Mouse (Mus musculus) right cerebral cortex, adult 2 months (tissue): ENCODE data around the gene Mei1.
A peak's percentile ranks its signal among the peaks of the same experiment; 100 is the strongest.
"Not testable (repeated sequence)": the region's sequence is repeated elsewhere in the genome, so short reads cannot be mapped to it uniquely, and the experiment has no call there.

ENCODE experiments used
- DNase-seq, 2 experiments: peaks; one replicate each; pipeline ENCODE4 v3.0.0; 2021 to 2022; ENCODE audit warnings: low spot score in 2 of 2

The Mei1 gene

GRCm38 (mm10) chr15:82085606-82086005, 15.8 kb downstream of the Mei1 start:
- peak; percentile 52 to 59 for DNase-seq

DNA sequence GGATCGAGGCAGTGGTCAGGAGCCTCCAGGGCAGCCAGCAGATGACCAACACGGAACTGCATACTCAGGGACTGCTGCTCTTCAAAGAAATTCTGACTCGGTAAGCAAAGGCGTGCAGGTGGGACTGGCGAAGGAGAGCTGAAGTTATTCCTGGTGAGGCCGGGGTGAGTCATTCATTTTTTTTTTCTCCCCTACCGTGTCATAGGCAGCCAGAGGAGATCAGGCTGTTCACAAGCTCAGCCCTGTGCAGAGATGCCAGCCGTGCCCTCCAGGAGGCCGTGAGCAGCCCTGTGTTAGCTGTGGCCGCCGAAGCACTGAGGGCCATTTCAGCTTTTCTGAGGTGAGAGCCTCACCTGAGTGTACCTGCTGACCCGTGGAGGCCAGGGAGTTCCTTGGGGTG, 16.3 kb downstream of the Mei1 start:
- DNase-seq: peak; percentile 45 to 50

DNA sequence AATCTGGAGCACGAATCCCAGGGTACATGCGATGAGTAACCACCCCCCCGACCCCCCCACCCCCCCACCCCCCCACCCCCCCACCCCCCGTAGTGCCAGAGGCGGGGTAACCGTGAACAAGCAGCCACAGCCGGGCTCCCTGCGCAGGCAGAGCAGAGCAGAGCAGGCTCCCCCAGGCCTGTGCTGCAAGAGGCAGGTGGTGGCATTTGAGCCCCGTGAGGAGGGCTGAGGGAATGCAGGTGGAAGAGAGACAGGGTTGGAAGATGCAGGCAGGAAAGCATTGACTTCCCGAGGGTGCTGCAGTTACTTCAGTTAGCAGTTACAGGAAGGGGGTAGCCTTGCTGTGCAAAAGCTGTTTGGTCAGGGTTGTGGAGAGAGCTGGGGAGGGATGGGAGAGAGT, 17.5 kb downstream of the Mei1 start:
- DNase-seq: no peak

DNA sequence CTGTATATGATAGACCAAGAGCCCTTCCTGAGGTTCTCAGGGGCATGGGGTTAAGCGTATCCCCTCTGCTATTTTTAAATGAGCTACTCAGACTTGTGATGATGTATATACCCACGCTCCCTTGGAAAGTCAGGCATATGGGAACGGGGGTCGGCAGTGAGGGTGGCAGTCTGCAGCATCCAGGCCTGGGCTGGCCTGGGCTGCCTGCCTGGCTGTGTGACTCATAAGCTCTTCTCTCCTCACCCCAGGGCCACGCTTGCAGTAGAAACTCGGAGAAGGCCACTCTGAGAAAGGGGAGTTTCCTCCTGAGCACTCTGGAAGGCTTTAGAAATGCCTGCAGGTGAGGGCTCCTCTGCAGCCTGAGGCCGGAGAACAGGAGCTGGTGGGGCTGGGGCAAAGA, 21.3 kb downstream of the Mei1 start:
- DNase-seq: no peak

GRCm38 (mm10) chr15:82106953-82107555, 37.3 kb downstream of the Mei1 start:
- peak; percentile 50 to 63 for DNase-seq

DNA sequence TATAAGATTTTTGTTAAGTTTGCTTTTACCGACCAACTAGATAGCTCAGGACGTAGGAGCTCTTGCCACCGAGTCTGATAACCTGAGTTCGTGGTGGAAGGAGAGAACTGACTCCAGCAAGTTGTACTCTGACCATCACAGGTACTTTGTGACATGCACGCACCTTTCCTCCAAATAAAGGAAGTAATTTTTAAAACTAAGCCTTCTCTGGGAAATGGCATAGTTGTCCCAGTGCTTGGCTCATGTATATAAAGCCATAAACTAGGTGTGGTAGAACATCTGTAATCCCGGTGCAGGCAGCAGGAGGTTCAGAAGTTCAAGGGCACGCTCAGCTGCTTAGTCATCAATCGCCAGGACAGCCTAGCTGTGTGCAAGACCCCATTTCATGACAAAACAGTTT, 50.7 kb downstream of the Mei1 start:
- DNase-seq: no peak

- DNase-seq: not testable (repeated sequence)
These were observed 56.9 kb downstream of the Mei1 start for GRCm38 (mm10) chr15:82126690-82127089.

DNA sequence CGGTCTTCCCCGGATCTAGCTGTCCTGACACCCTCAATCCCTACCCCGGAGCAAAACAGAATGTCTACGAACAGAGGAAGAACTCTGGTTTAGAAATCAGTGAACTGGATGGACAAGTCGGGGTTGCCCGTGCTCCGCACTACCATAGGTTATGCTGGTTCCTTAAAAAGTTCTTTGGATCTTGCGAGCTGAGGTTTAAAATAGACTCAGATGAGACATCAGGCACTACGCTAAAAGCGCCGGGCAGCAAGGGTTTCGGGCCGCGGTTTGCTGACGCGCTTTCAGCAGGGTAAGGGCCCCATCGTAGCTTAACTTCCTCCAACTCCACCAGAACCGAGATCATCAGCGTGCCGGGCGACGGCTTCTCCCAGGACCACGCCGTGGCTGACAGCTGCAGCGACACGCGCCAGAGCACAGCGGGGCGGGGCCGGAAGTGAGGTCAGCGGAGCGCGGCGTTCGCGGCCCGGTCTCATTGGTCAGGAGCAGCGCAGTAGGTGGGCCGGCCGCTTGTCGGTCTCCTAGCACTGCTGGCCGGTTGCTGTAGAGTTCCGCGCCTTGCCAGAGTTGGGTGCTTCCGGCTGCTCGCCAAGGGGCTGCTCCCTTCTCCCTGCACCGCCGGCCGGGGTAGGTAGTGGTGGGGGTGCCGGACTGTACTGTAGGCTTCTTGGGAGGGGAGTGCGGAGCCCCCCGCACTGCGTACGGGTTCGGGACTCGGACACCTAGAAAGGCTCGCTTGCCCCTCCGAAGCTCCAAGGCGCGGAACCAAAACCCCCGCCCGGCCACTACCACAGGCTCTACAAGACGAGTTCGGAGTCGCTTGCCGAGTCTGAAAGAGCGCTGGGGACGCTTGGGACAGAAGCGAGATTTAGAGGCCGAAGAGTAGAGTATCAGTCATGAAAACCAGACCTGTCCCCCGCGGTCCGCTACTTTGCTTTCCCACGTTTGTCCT, 57.9 kb downstream of the Mei1 start, which contains the start of gene Ccdc134:
TSS of gene Ccdc134 (plus strand) at position 497 of the 949 bp plus-strand sequence.
- peak; percentile 96 to 98 for DNase-seq

DNA sequence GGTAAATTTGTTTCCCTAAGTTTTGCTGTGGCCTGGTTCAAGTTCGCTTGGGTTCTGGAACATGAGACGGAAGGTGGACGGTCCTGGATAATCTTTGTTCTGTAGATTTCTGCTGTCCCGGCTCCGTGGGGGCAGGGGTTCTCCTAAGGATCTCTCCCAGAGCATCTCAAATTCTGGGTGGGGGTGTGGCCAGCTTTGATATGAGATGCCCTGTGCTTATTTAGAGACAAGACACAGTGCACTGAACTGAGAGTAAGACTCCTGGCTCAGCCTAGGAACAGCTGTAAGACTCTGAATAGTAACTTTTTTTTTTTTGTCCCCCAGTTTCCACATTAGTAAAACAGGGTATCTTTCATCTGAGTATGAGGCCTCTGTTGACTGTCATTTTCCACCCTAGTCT, 58.6 kb downstream of the Mei1 start:
- no peak for DNase-seq

GRCm38 (mm10) chr15:82130599-82130998, 60.8 kb downstream of the Mei1 start:
- no peak for DNase-seq

GRCm38 (mm10) chr15:82135372-82135771, 65.6 kb downstream of the Mei1 start:
- peak in 1 of 2 experiments; percentile 41 for DNase-seq

- DNase-seq: peak; percentile 67 to 75
These were observed 68.8 kb downstream of the Mei1 start for GRCm38 (mm10) chr15:82138565-82138964.

DNA sequence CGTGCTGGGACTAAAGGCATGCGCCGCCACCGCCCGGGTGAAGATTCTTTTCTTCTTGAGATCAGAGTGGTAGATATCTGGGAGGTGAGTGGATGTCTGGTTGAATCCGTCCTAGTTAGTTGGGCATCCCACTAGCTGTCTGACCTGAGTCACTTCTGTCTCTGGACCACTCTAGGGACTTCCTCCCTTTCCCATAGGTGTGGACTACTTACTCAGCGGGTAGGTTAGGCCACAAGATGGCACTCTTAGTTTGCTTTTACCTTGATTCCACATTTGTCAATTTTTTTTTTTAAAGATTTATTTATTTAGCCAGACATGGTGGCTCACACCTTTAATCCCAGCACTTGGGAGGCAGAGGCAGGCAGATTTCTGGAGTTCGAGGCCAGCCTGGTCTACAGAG, 69.4 kb downstream of the Mei1 start:
- no peak for DNase-seq

GRCm38 (mm10) chr15:82140355-82140754, 70.6 kb downstream of the Mei1 start:
- DNase-seq: no peak

DNA sequence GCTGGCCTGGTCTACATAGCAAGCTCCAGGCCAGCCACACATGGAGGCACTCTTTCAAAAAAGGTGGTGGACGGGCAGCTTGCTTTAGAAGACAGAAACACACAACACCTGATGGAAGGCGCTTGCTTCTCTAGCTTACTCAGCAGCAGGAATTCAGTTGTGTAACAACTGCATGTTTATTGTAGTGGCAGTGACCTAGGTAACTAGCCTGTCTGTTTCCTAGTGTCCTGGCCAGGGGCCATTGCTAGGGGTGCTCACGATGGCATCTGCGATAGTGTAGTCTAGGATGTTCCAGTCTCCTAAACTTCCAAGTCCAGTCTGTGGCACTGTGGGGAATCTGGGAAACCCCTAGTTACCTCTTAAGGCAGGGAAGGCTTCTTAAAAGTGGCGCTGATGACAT, 74.4 kb downstream of the Mei1 start:
- DNase-seq: no peak

- DNase-seq: no peak
These were observed 75.6 kb downstream of the Mei1 start for GRCm38 (mm10) chr15:82145408-82145807.

DNA sequence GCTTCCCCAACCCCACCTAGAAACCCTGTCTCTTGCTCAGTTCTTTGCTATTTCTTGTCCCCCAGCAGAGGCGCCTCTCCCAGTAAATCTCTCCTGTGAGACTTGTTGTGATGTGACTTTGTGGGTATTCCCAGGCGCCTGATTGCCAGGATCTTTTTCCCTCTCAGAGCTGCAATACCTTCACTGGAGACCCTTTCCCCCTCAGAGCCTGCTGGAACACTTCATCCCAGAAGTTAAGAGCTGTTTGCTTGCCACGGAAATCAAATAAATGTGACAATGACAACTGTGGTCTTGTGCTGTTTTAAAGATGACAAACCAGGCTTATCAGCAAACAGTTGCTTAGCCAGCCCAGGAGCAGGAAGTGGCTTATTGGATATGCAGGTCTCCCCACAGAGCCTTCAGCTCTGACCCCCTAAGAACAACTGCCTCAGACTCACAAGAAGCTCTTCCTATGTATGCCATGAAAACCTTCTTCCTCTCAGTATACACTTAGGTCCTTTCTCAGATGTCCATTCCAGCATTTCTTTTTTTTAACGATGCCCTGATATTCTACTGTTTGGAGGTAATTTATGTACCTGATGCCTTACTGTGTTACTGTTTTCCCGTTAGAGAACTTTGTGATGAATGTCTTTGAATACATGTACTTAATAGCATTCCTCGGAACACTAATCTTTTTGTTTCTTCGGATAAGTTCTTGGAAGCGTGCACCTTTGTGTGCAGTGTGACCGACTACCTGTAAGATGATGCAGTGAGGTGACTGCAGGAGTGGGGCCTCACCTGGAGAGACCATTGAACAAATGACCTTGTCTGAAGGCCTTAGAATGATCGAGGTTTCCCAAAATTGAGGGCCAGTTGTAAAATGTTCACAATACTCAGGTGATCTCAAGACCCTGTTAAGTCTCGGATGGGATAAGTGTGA, 76.3 kb downstream of the Mei1 start:
- DNase-seq: no peak

- peak; percentile 99 for DNase-seq
These were observed 77.2 kb downstream of the Mei1 start, which contains the start of gene Srebf2 for GRCm38 (mm10) chr15:82146770-82147610. TSS of gene Srebf2 (plus strand) at chr15:82147181.

DNA sequence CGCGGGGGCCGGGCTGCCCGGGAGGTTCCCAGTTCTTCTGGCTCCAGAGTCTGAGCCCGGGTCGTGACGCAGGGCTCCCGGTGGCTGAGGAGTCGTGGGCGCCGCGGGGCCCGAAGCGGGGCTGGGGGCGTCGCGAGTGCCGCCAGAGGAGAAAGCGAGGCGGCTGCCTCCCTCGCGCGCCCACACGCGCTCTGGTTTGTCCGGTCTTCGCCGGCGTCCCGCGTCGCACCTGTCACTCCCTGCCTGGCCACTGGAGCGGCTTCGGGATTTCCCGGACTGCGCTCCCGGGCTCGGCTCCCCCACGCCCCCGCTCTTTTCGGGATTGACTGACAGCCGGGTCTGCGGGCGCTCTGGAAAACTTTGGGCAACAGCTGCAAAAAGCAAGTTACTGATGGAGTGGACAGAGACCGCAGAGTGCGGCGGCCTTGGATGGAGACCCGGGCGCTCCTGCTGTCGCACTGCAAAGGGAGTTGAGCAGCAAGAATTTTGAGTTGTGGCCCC, 77.9 kb downstream of the Mei1 start:
- peak; percentile 69 to 70 for DNase-seq

DNA sequence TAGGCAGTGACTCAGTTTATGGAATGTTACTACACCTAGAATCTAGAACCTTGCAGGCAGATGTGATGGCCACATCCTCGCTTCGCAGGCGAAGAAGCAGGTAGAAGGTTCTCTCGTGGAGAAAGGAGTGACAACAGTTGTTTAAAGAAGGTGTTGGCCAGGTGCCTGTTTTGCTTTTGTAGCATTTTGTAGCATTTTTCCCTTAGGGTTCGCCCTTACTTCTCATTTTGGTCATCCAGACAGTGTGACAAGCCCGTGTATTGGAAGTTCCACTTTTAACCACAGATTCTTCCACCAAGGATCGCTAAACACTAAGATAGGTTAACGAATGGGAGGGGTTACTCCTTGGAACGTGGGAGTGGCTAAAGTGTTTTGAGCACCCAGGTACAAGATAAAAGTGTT, 78.7 kb downstream of the Mei1 start:
- peak in 1 of 2 experiments; percentile 22 for DNase-seq

- DNase-seq: no peak
These were observed 80.2 kb downstream of the Mei1 start for GRCm38 (mm10) chr15:82150042-82150441.
